Comparison of ENCODE assay signal across 8 mouse cellular contexts in genomic region chr5:140768333-140768732, GRCm38 (mm10). TPM values are rescaled to one million over a fixed set of nuclear protein-coding genes. Genes with fewer than 3 reads are reported as not detected.
DNase-seq lines count a peak whose midpoint lies in the region; ATAC-seq and TF ChIP-seq lines count a peak whose summit lies in the region.

No protein-coding gene starts in this region.

- TF ChIP-seq CTCF in lung, embryonic 14.5 days (IDR thresholded peaks at IDR 0.05; ENCODE audit: low read depth) = no peak
- TF ChIP-seq CTCF in lung, adult 2 months (IDR thresholded peaks at IDR 0.05; ENCODE audit: insufficient read depth, low read length) = no peak

- peak; percentile 9; the same call in 1 of the 2 replicates for ATAC-seq in lung, embryonic 14.5 days (ENCODE audit: insufficient read depth)
- no peak for ATAC-seq in heart, embryonic 15.5 days (replicated peaks; ENCODE audit: insufficient number of reproducible peaks, insufficient read depth, low FRiP score, low read depth)
- no peak for ATAC-seq in midbrain, embryonic 14.5 days (ENCODE audit: low FRiP score, low TSS enrichment)

- H3K36me3 ChIP-seq in lung, embryonic 14.5 days (ENCODE audit: insufficient read depth) = peaks cover 14% of the 10 kb centered on the region; the same call in 1 of the 2 replicates
- H3K36me3 ChIP-seq in heart, embryonic 15.5 days = no peaks in the 10 kb centered on the region
- no peaks in the 10 kb centered on the region for H3K36me3 ChIP-seq in midbrain, embryonic 14.5 days (ENCODE audit: control insufficient read depth, insufficient read depth, low read length)

- WGBS in lung, embryonic 14.5 days = 52% methylated on average over 5 of the region's 5 CpGs
- WGBS in lung, adult 2 months = 35% methylated on average over 5 of the region's 5 CpGs
- WGBS in heart, embryonic 15.5 days = 42% methylated on average over 5 of the region's 5 CpGs
- WGBS in midbrain, embryonic 14.5 days = 77% methylated on average over 5 of the region's 5 CpGs

- H3K9ac ChIP-seq in lung, embryonic 14.5 days = peak overlapping the region; percentile 45
- H3K9ac ChIP-seq in heart, embryonic 15.5 days = peak overlapping the region; percentile 20; the same call in 1 of the 2 replicates
- peak overlapping the region; percentile 36; the same call in 1 of the 2 replicates for H3K9ac ChIP-seq in midbrain, embryonic 14.5 days (replicated peaks; ENCODE audit: low read length)

- H3K27ac ChIP-seq in lung, embryonic 14.5 days (ENCODE audit: low read depth) = peak overlapping the region; percentile 96
- peak overlapping the region; percentile 94 for H3K27ac ChIP-seq in heart, embryonic 15.5 days
- peak overlapping the region; percentile 86 for H3K27ac ChIP-seq in midbrain, embryonic 14.5 days (replicated peaks; ENCODE audit: low read depth, low read length)

- peak overlapping the region; percentile 43; the same call in 1 of the 2 replicates for H3K4me2 ChIP-seq in lung, embryonic 14.5 days
- no peak overlapping the region for H3K4me2 ChIP-seq in heart, embryonic 15.5 days
- H3K4me2 ChIP-seq in midbrain, embryonic 14.5 days (ENCODE audit: low read length) = no peak overlapping the region

- no peak overlapping the region for H3K4me3 ChIP-seq in lung, embryonic 14.5 days (ENCODE audit: low read depth, low read length)
- H3K4me3 ChIP-seq in lung, adult 2 months (replicated peaks; ENCODE audit: extremely low read depth, low read depth, low read length) = no peak overlapping the region
- no peak overlapping the region for H3K4me3 ChIP-seq in heart, embryonic 15.5 days
- H3K4me3 ChIP-seq in midbrain, embryonic 14.5 days (replicated peaks; ENCODE audit: low read depth, low read length) = no peak overlapping the region

- H3K9me3 ChIP-seq in lung, embryonic 14.5 days (ENCODE audit: low read depth, low read length) = no peaks in the 10 kb centered on the region
- no peaks in the 10 kb centered on the region for H3K9me3 ChIP-seq in heart, embryonic 15.5 days (replicated peaks)
- no peaks in the 10 kb centered on the region for H3K9me3 ChIP-seq in midbrain, embryonic 14.5 days (ENCODE audit: control insufficient read depth, low read length)

- no peak for TF ChIP-seq POLR2A in lung, adult 2 months (IDR thresholded peaks at IDR 0.05; ENCODE audit: borderline replicate concordance, extremely low read depth, low read depth, low read length)

- H3K27me3 ChIP-seq in lung, embryonic 14.5 days (ENCODE audit: insufficient read depth, low read length) = no peaks in the 10 kb centered on the region
- H3K27me3 ChIP-seq in heart, embryonic 15.5 days = no peaks in the 10 kb centered on the region
- no peaks in the 10 kb centered on the region for H3K27me3 ChIP-seq in midbrain, embryonic 14.5 days (ENCODE audit: control insufficient read depth, insufficient read depth, low read length)

- intact Hi-C loops in left cerebral cortex, postnatal 25 days (cut with DNase I) = loop anchor here (5.0 kb wide), 1 partner anchor 59 kb away; no protein-coding TSS in a partner anchor

- H3K4me1 ChIP-seq in lung, embryonic 14.5 days (ENCODE audit: insufficient read depth) = peaks cover 26% of the 10 kb centered on the region
- peaks cover 29% of the 10 kb centered on the region for H3K4me1 ChIP-seq in lung, adult 2 months (ENCODE audit: control insufficient read depth, insufficient read depth, low read length)
- peaks cover 79% of the 10 kb centered on the region for H3K4me1 ChIP-seq in heart, embryonic 15.5 days (replicated peaks)
- H3K4me1 ChIP-seq in midbrain, embryonic 14.5 days (ENCODE audit: control insufficient read depth, insufficient read depth, low read length) = peaks cover 20% of the 10 kb centered on the region

- peak; percentile 35 for DNase-seq in lung, embryonic 14.5 days
- DNase-seq in lung, adult 2 months = no peak
- peak; percentile 81 for DNase-seq in cerebellum, adult 9-11 months
- peak; percentile 35 to 67 for DNase-seq in left cerebral cortex, postnatal 25 days (ENCODE audit: low spot score in 2 of 2)
- peak; percentile 17 for DNase-seq in midbrain, embryonic 14.5 days
- no peak for DNase-seq in spleen, postnatal 4 days (ENCODE audit: low spot score in 2 of 2)
- no peak for DNase-seq in yolk sac, embryonic 10.5 days (ENCODE audit: low spot score)

RNA-seq across cellular contexts. Expression of gene Amz1, which starts 44.4 kb away (rescaled TPM):
- polyA plus RNA-seq in lung, embryonic 14.5 days (2014; fragmentation: Nextera tagmentation; extraction: Ambion mirVana) = 0.99 and 1.1 TPM in 2 replicates
- 13.3 and 14.8 TPM in 2 replicates for polyA plus RNA-seq in lung, adult 2 months (2012; rRNA removed)
- polyA plus RNA-seq in heart, embryonic 15.5 days (2015; fragmentation: Nextera tagmentation; extraction: Ambion mirVana) = 0.72 and 1.0 TPM in 2 replicates
- total RNA-seq in left cerebral cortex, postnatal 25 days (2021) = 10 to 100 TPM; 16.0 to 18.0 TPM
- 1.9 and 3.1 TPM in 2 replicates for polyA plus RNA-seq in midbrain, embryonic 14.5 days (2014; fragmentation: Nextera tagmentation; extraction: Ambion mirVana)

Comparison
In these comparisons a context has a peak if more than half of its experiments do, and no peak if none do; other contexts are left out.
1. DNase-seq: peak in lung, embryonic 14.5 days (single experiment), cerebellum, adult 9-11 months (single experiment), left cerebral cortex, postnatal 25 days (2 of 2) and midbrain, embryonic 14.5 days (single experiment); none in lung, adult 2 months (single experiment), spleen, postnatal 4 days (0 of 2) and yolk sac, embryonic 10.5 days (single experiment).
2. Peak in every context shown above with its lines, with median percentiles within 50 percentile points of each other: H3K27ac ChIP-seq and H3K9ac ChIP-seq.